Mouse (Mus musculus): ENCODE data around the gene Slc33a1.

Gene Slc33a1

GRCm38 (mm10) chr3:63964100-63964921, at the start of gene Slc33a1:
Slc33a1 (minus strand) TSS chr3:63964768.
- DNase-seq (ENCODE audit: low spot score): peak; percentile 93

- no peak for DNase-seq (ENCODE audit: low spot score)
Observed at GRCm38 (mm10) chr3:63988722-63989440, 24.3 kb upstream of the Slc33a1 start.

- DNase-seq (ENCODE audit: low spot score): no peak
Observed at GRCm38 (mm10) chr3:63986656-63987055, 22.1 kb upstream of the Slc33a1 start.

GRCm38 (mm10) chr3:63977895-63978294, 13.3 kb upstream of the Slc33a1 start:
- no peak for DNase-seq (ENCODE audit: low spot score)

- DNase-seq (ENCODE audit: low spot score): peak; percentile 92
Observed at GRCm38 (mm10) chr3:63975955-63976908, 11.7 kb upstream of the Slc33a1 start, which contains the start of gene Gmps. Gmps (plus strand) TSS chr3:63976106.

- no peak for DNase-seq (ENCODE audit: low spot score)
Observed at GRCm38 (mm10) chr3:63965929-63966328, 1.4 kb upstream of the Slc33a1 start.

- no peak for DNase-seq (ENCODE audit: low spot score)
Observed at GRCm38 (mm10) chr3:63964922-63965249, 318 bp upstream of the Slc33a1 start.

GRCm38 (mm10) chr3:63963421-63964099, 1.0 kb downstream of the Slc33a1 start:
- peak; percentile 7 for DNase-seq (ENCODE audit: low spot score)

GRCm38 (mm10) chr3:63949837-63950236, 14.7 kb downstream of the Slc33a1 start:
- DNase-seq (ENCODE audit: low spot score): no peak

- no peak for DNase-seq (ENCODE audit: low spot score)
Observed at GRCm38 (mm10) chr3:63941204-63941850, 23.2 kb downstream of the Slc33a1 start.

GRCm38 (mm10) chr3:63938928-63939327, 25.6 kb downstream of the Slc33a1 start:
- DNase-seq (ENCODE audit: low spot score): no peak

GRCm38 (mm10) chr3:63928878-63929859, 35.4 kb downstream of the Slc33a1 start, which contains the start of gene E130311K13Rik:
E130311K13Rik (minus strand) TSS chr3:63929472.
- DNase-seq (ENCODE audit: low spot score): peak; percentile 80

GRCm38 (mm10) chr3:63919634-63920033, 44.9 kb downstream of the Slc33a1 start:
- no peak for DNase-seq (ENCODE audit: low spot score)

- no peak for DNase-seq (ENCODE audit: low spot score)
Observed at GRCm38 (mm10) chr3:63910301-63910700, 54.3 kb downstream of the Slc33a1 start.

- DNase-seq (ENCODE audit: low spot score): no peak
Observed at GRCm38 (mm10) chr3:63905241-63905640, 59.3 kb downstream of the Slc33a1 start.

GRCm38 (mm10) chr3:63904157-63904556, 60.4 kb downstream of the Slc33a1 start:
- no peak for DNase-seq (ENCODE audit: low spot score)

- no peak for DNase-seq (ENCODE audit: low spot score)
Observed at GRCm38 (mm10) chr3:63900021-63900571, 64.5 kb downstream of the Slc33a1 start.

- no peak for DNase-seq (ENCODE audit: low spot score)
Observed at GRCm38 (mm10) chr3:63899309-63899695, 65.3 kb downstream of the Slc33a1 start, which contains the start of gene Plch1. Plch1 (minus strand) TSS chr3:63899472.

- DNase-seq (ENCODE audit: low spot score): no peak
Observed at GRCm38 (mm10) chr3:63898581-63899308, 65.8 kb downstream of the Slc33a1 start.
